Mouse (Mus musculus) liver, embryonic 16.5 days (tissue): Measurements from ENCODE around the gene Tmem38b. TPM values are rescaled to one million over a fixed set of nuclear protein-coding genes. Genes with fewer than 3 reads are reported as not detected.
A peak's percentile ranks its signal among the peaks of the same experiment; 100 is the strongest.

Experiments used
- ATAC-seq: fragments of 200-750 bp; cut with Nextera tagmentation; 2 replicates; pipeline ENCODE4 v1.8.0; 2017; ENCODE audit warnings: low read depth, mild to moderate bottlenecking, moderate number of reproducible peaks, moderate library complexity
- H3K27ac ChIP-seq: fragments of 300-500 bp; sonication (generic); 2 replicates; pipeline ENCODE4 v1.5.1; 2014; ENCODE audit warnings: mild to moderate bottlenecking, low read length
- H3K27me3 ChIP-seq: fragments of 300-500 bp; sonication (generic); 2 replicates; pipeline ENCODE4 v1.6.1; 2014; ENCODE audit warnings: low read depth, low read length, mixed read lengths; ENCODE audit not compliant: control insufficient read depth, insufficient read depth
- H3K36me3 ChIP-seq: fragments of 300-500 bp; sonication (generic); 2 replicates; pipeline ENCODE4 v1.6.1; 2014; ENCODE audit warnings: mild to moderate bottlenecking; ENCODE audit not compliant: control insufficient read depth, insufficient read depth
- H3K4me1 ChIP-seq: fragments of 300-500 bp; sonication (generic); 2 replicates; pipeline ENCODE4 v1.6.1; 2014; ENCODE audit warnings: low read depth, low read length, mixed read lengths; ENCODE audit not compliant: control insufficient read depth
- H3K4me2 ChIP-seq: fragments of 300-500 bp; sonication (generic); 2 replicates; pipeline ENCODE4 v1.6.1; 2014; ENCODE audit warnings: low read depth, low read length, mixed read lengths
- H3K4me3 ChIP-seq: fragments of 300-500 bp; sonication (generic); 2 replicates; pipeline ENCODE4 v1.5.1; 2014; ENCODE audit warnings: low read depth, mild to moderate bottlenecking, low read length
- H3K9ac ChIP-seq: fragments of 300-500 bp; sonication (generic); 2 replicates; pipeline ENCODE4 v1.6.1; 2014; ENCODE audit warnings: low read depth, low read length
- H3K9me3 ChIP-seq: fragments of 300-500 bp; sonication (generic); replicated peaks from 2 replicates; pipeline ENCODE4 v1.6.1; 2016; ENCODE audit warnings: low read length; ENCODE audit not compliant: control insufficient read depth
- whole genome bisulfite sequencing: fragments of 180-500 bp; shearing (Covaris S2); extraction: QIAGEN DNeasy Blood & Tissue Kit; methylation state at CpG from one replicate; pipeline ENCODE4 v1.1.7; 2014; ENCODE audit not compliant: insufficient replicate concordance; 5-methylcytosine and 5-hydroxymethylcytosine counted together
- polyA plus RNA-seq: library from polyadenylated mRNA; unstranded; fragments of >200 nt; fragmentation: Nextera tagmentation; extraction: Ambion mirVana; gene quantifications from 2 replicates; pipeline ENCODE4 v1.2.1, GENCODE M21; 2015

The Tmem38b gene
- polyA plus RNA-seq, 1 experiment from 2014 or later, result 7.0 TPM

DNA sequence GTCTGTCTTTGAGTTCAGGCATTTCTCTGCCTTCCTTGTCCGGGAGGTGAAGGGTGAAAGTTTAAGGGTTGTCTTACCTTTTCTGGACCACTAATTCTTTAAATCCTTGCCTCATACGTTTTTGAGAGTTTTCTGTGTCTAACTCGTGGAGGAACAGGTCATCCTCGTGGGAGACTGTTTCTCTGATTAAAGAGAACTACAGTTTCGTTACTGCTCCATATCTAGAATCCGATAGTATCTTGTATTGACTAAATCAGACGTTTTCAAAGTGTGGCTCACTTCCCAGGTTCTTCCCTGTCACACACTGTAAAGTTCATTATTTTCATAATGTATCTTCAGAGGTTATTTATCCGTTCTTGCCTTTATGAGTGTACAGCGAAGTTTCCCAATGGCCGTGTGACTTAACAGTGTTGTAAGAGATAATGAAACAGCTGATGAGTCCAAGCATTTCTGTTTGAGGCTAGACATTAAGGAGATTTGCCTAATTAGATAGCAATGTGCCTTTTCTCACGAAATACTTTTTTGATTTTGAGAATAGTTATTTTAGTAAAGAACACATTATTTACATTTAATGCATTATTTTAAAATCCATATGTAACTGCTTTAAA lies 900 bp downstream of the Tmem38b start:
- H3K9ac ChIP-seq, result peak overlapping the region; percentile 63
- H3K27ac ChIP-seq, result peak overlapping the region; percentile 5; the same call in 1 of the 2 replicates
- peak overlapping the region; percentile 88 for H3K4me2 ChIP-seq
- no peak for ATAC-seq
- H3K9me3 ChIP-seq, result no peaks in the 10 kb centered on the region
- 2% methylated on average over 11 of the region's 11 CpGs for WGBS
- H3K4me3 ChIP-seq, result peak overlapping the region; percentile 72
- no peaks in the 10 kb centered on the region; the same call in none of the 2 replicates for H3K4me1 ChIP-seq
- no peaks in the 10 kb centered on the region for H3K36me3 ChIP-seq
- no peaks in the 10 kb centered on the region for H3K27me3 ChIP-seq

DNA sequence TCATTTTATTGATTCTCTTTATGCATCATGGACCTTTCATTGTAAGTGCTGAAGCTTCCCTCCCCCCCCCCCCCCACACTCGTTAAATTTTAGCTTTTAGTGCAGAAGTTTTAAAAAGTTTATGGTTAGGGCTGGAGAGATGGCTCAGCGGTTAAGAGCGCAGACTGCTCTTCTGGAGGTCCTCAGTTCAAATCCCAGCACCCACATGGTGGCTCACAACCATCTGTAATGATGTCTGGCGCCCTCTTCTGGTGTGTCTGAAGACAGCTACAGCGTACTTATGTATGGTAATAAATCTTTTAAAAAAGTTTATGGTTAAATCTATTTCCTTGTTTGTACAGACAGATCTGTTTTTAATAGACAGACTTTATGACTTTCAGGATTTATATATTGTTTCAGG lies 2.0 kb downstream of the Tmem38b start:
- no peaks in the 10 kb centered on the region; the same call in none of the 2 replicates for H3K4me1 ChIP-seq
- no peak overlapping the region for H3K9ac ChIP-seq
- no peaks in the 10 kb centered on the region for H3K36me3 ChIP-seq
- no peak overlapping the region for H3K4me3 ChIP-seq
- 73% methylated on average over 5 of the region's 5 CpGs for WGBS
- H3K9me3 ChIP-seq, result no peaks in the 10 kb centered on the region
- no peaks in the 10 kb centered on the region for H3K27me3 ChIP-seq
- H3K27ac ChIP-seq, result no peak overlapping the region
- no peak overlapping the region for H3K4me2 ChIP-seq
- ATAC-seq, result no peak

DNA sequence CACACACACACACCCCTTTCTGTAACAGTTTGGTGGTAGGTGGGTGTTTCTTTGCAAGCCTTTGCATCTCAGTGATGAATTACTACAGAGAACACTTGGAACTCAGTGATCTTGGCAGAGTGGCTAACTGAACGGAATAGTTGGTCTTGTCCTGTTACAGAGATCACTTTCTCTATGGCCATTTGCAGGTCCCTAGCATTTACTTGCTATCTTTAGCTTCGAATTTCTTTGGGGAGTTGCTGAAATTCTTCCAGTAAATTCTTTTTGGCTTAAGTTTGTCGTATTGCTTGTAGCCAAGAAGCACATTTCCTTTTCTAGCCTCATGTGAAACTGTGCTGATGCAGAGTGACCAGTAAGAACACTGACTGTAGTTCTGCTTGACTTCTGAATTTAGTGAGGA lies 3.1 kb downstream of the Tmem38b start:
- Histone ChIP-seq H3K4me3 (no peak overlapping the region), H3K27me3 (no peaks in the 10 kb centered on the region), H3K27ac (no peak overlapping the region), H3K9ac (no peak overlapping the region), H3K4me2 (no peak overlapping the region), H3K4me1 (no peaks in the 10 kb centered on the region; the same call in none of the 2 replicates), H3K36me3 (no peaks in the 10 kb centered on the region), H3K9me3 (no peaks in the 10 kb centered on the region)
- no peak for ATAC-seq
- WGBS, result 61% methylated on average over 3 of the region's 3 CpGs

DNA sequence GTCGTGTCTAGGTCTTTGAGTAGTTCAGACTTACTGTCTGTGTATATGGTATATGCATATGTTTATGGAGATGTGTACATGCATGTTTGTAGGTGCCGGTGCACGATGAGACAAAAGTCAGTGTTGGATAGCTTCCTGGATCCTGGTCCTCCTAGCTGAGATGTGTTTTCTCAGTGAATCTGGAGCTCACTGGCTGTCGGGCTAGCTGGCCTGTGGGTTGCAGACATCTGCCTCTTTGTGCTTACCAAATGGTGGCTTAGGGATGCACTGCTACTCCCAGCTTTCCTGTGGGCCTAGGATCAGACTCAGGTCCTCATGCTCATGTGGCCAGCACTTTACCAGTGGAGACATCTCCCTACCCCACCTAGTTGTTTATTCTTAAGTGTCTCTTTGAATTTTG lies 4.2 kb downstream of the Tmem38b start:
- no peak overlapping the region for H3K4me3 ChIP-seq
- no peaks in the 10 kb centered on the region for H3K36me3 ChIP-seq
- no peaks in the 10 kb centered on the region for H3K9me3 ChIP-seq
- no peaks in the 10 kb centered on the region for H3K27me3 ChIP-seq
- no peak overlapping the region for H3K27ac ChIP-seq
- ATAC-seq, result no peak
- no peaks in the 10 kb centered on the region; the same call in none of the 2 replicates for H3K4me1 ChIP-seq
- no peak overlapping the region for H3K4me2 ChIP-seq
- no peak overlapping the region for H3K9ac ChIP-seq
- 70% methylated on average over 4 of the region's 4 CpGs for WGBS

DNA sequence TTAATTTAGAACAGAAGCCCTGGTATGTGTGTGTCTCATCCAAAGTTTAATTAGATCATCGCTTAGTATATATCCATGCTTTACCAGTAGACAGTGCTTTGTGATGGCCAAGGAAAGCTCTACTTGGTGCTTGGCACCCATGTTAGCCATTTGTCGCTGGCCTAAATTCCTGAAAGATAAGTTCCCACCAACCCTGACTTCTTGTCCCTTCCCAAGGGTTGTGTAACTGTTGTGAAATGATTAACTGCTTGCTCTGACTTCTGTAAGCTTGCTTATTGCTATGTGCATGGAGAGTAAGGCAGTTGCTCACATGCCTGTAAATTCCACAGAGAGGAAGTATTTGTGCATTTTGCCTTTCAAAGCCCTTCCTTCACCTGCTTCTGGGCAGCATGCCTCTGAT lies 4.7 kb downstream of the Tmem38b start:
- H3K36me3 ChIP-seq, result no peaks in the 10 kb centered on the region
- no peaks in the 10 kb centered on the region for H3K9me3 ChIP-seq
- H3K4me1 ChIP-seq, result no peaks in the 10 kb centered on the region; the same call in none of the 2 replicates
- peak; percentile 52 for ATAC-seq
- no peak overlapping the region for H3K9ac ChIP-seq
- H3K27ac ChIP-seq, result no peak overlapping the region; the same call in 1 of the 2 replicates
- H3K4me2 ChIP-seq, result 0 out of 2 replicates have a peak overlapping the region, but pooled peaks have one; percentile 3
- no peaks in the 10 kb centered on the region for H3K27me3 ChIP-seq
- no peak overlapping the region for H3K4me3 ChIP-seq
- WGBS, result 63% methylated on average over 2 of the region's 2 CpGs

DNA sequence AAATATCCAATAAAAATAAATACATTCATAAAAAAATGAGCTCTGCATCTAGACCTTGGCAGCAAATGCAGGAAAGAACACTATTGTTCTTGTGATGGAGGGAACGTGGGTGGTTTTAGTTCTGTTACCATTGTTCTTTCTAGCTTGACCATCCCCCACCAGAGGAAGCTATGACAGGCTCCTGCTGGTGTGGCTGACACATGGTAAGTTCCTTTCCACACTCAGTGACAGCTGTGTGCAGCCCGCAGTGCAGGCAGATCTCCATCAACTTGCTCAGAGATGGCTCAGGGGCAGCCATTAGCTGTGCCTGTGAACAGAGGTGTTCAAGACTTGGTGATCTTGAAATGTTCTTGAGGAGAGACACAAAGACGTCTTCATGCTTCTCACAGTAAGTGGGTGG lies 6.5 kb downstream of the Tmem38b start:
- H3K4me2 ChIP-seq, result no peak overlapping the region
- no peaks in the 10 kb centered on the region; the same call in none of the 2 replicates for H3K4me1 ChIP-seq
- H3K9ac ChIP-seq, result no peak overlapping the region
- H3K36me3 ChIP-seq, result no peaks in the 10 kb centered on the region
- no peak for ATAC-seq
- no peak overlapping the region for H3K27ac ChIP-seq
- WGBS, result 32% methylated on average over 3 of the region's 3 CpGs
- H3K9me3 ChIP-seq, result no peaks in the 10 kb centered on the region
- H3K27me3 ChIP-seq, result no peaks in the 10 kb centered on the region
- H3K4me3 ChIP-seq, result no peak overlapping the region

DNA sequence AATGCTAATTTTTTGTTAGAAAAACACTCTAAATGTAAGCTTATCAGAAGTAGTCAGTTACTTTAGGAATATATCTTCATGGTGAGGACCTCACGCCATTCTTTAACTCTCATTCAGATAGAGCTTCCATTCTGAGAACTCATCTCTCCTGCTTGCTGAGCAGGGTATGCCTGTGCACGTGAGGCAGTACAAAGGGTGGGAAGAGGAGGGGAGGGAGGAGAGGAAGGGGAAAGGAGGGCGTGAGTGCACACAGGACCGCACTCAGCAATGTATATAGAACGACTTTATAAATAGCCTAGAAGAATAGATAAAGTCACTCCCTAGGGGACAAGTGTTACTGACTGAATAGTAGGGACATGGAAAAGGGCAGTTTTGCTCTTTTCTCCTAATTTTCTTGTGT lies 11.1 kb downstream of the Tmem38b start:
- 32% methylated on average over 5 of the region's 5 CpGs for WGBS
- Histone ChIP-seq H3K27me3 (no peaks in the 10 kb centered on the region), H3K27ac (no peak overlapping the region), H3K36me3 (no peaks in the 10 kb centered on the region; the same call in 1 of the 2 replicates), H3K4me1 (no peaks in the 10 kb centered on the region), H3K4me3 (no peak overlapping the region), H3K9me3 (no peaks in the 10 kb centered on the region), H3K9ac (no peak overlapping the region), H3K4me2 (no peak overlapping the region)
- no peak for ATAC-seq

- H3K4me3 ChIP-seq, result no peak overlapping the region
- H3K4me1 ChIP-seq, result no peaks in the 10 kb centered on the region
- no peaks in the 10 kb centered on the region; the same call in 1 of the 2 replicates for H3K36me3 ChIP-seq
- no peaks in the 10 kb centered on the region for H3K27me3 ChIP-seq
- no peaks in the 10 kb centered on the region for H3K9me3 ChIP-seq
- 75% methylated on average over 15 of the region's 15 CpGs for WGBS
- no peak overlapping the region for H3K4me2 ChIP-seq
- ATAC-seq, result no peak
- no peak overlapping the region for H3K9ac ChIP-seq
- no peak overlapping the region for H3K27ac ChIP-seq
Observed at GRCm38 (mm10) chr4:53840158-53840870, 14.5 kb downstream of the Tmem38b start.

DNA sequence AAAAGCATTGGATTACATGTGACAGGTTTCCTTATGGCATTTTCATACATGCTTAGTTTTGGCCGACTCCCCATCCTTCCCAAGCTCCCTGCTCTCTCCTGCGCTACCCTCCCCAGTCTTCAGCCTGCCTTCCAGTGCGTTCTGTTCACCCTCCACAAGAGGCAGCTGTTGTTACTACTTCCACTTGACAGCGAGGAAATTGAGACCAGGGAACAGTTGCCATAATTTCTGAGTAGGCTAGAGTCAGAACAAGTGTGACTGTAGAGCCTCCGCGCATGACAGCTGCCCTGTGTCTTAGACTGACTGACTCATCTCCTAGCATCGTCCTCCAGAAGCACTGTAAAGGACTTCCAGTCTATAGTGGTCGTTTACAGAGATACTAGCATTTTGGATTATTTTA lies 17.7 kb downstream of the Tmem38b start:
- no peaks in the 10 kb centered on the region; the same call in 1 of the 2 replicates for H3K36me3 ChIP-seq
- no peaks in the 10 kb centered on the region for H3K27me3 ChIP-seq
- no peaks in the 10 kb centered on the region for H3K9me3 ChIP-seq
- H3K4me3 ChIP-seq, result no peak overlapping the region
- no peaks in the 10 kb centered on the region for H3K4me1 ChIP-seq
- WGBS, result 64% methylated on average over 8 of the region's 8 CpGs
- no peak overlapping the region for H3K9ac ChIP-seq
- ATAC-seq, result no peak
- no peak overlapping the region for H3K27ac ChIP-seq
- H3K4me2 ChIP-seq, result no peak overlapping the region
